Mouse (Mus musculus): ENCODE results near the gene Nup43. TPM values are rescaled to one million over a fixed set of nuclear protein-coding genes. Genes with fewer than 3 reads are reported as not detected.
"Not testable (repeated sequence)": the region's sequence is repeated elsewhere in the genome, so short reads cannot be mapped to it uniquely, and the experiment has no call there.

The Nup43 gene
- 1 to 10 TPM; 7.2 to 9.2 TPM for total RNA-seq (2021)
- long read RNA-seq, transcript Nup43-201 (8 exons, 1,286 nt) = major isoform, 12 of 15 reads
- long read RNA-seq, partial matches to known transcripts = 2 of 15 reads
- long read RNA-seq, other reads (novel, unspliced or antisense) = 1 of 15 reads

- peak; percentile 87 to 88 for DNase-seq (ENCODE audit: low spot score in 2 of 2)
Measured at GRCm38 (mm10) chr10:7667342-7667802, at the start of gene Nup43. Nup43 (plus strand) TSS chr10:7667503.

GRCm38 (mm10) chr10:7617556-7617955 lies 49.7 kb upstream of the Nup43 start:
- not testable (repeated sequence) for DNase-seq (ENCODE audit: low spot score in 2 of 2)

GRCm38 (mm10) chr10:7619821-7620241 lies 47.5 kb upstream of the Nup43 start:
- DNase-seq (ENCODE audit: low spot score in 2 of 2) = no peak

GRCm38 (mm10) chr10:7620723-7621122 lies 46.6 kb upstream of the Nup43 start:
- DNase-seq (ENCODE audit: low spot score in 2 of 2) = no peak

- DNase-seq (ENCODE audit: low spot score in 2 of 2) = no peak
Measured at GRCm38 (mm10) chr10:7622378-7622777, 44.9 kb upstream of the Nup43 start.

GRCm38 (mm10) chr10:7623861-7624518 lies 43.3 kb upstream of the Nup43 start:
- DNase-seq (ENCODE audit: low spot score in 2 of 2) = no peak

- DNase-seq (ENCODE audit: low spot score in 2 of 2) = no peak
Measured at GRCm38 (mm10) chr10:7629092-7629491, 38.2 kb upstream of the Nup43 start.

- no peak for DNase-seq (ENCODE audit: low spot score in 2 of 2)
Measured at GRCm38 (mm10) chr10:7630286-7630685, 37.0 kb upstream of the Nup43 start.

GRCm38 (mm10) chr10:7630951-7631720 lies 36.2 kb upstream of the Nup43 start:
- DNase-seq (ENCODE audit: low spot score in 2 of 2) = no peak

- DNase-seq (ENCODE audit: low spot score in 2 of 2) = no peak
Measured at GRCm38 (mm10) chr10:7640366-7640765, 26.9 kb upstream of the Nup43 start.

- no peak for DNase-seq (ENCODE audit: low spot score in 2 of 2)
Measured at GRCm38 (mm10) chr10:7645911-7646310, 21.4 kb upstream of the Nup43 start.

GRCm38 (mm10) chr10:7649059-7649458 lies 18.2 kb upstream of the Nup43 start:
- DNase-seq (ENCODE audit: low spot score in 2 of 2) = no peak

GRCm38 (mm10) chr10:7651057-7651456 lies 16.2 kb upstream of the Nup43 start:
- no peak for DNase-seq (ENCODE audit: low spot score in 2 of 2)

GRCm38 (mm10) chr10:7662471-7663141 lies 4.7 kb upstream of the Nup43 start:
- no peak for DNase-seq (ENCODE audit: low spot score in 2 of 2)

- DNase-seq (ENCODE audit: low spot score in 2 of 2) = peak; percentile 90 to 95
Measured at GRCm38 (mm10) chr10:7663159-7664026, 3.9 kb upstream of the Nup43 start.

- DNase-seq (ENCODE audit: low spot score in 2 of 2) = no peak
Measured at GRCm38 (mm10) chr10:7664027-7664526, 3.2 kb upstream of the Nup43 start.

GRCm38 (mm10) chr10:7664889-7665288 lies 2.4 kb upstream of the Nup43 start:
- DNase-seq (ENCODE audit: low spot score in 2 of 2) = no peak

GRCm38 (mm10) chr10:7673673-7674072 lies 6.4 kb downstream of the Nup43 start:
- DNase-seq (ENCODE audit: low spot score in 2 of 2) = no peak

GRCm38 (mm10) chr10:7680731-7681301 lies 13.5 kb downstream of the Nup43 start, which contains the start of the genes Pcmt1 and Lats1:
Pcmt1 (minus strand) TSS chr10:7681136.
Lats1 (plus strand) TSS chr10:7681214.
- DNase-seq (ENCODE audit: low spot score in 2 of 2) = peak; percentile 89 to 92
